32 mouse cellular contexts compared by ENCODE assay signal in genomic region chr7:4712594-4712993, GRCm38 (mm10). TPM values are rescaled to one million over a fixed set of nuclear protein-coding genes. Genes with fewer than 3 reads are reported as not detected.
DNase-seq lines count a peak whose midpoint lies in the region; ATAC-seq and TF ChIP-seq lines count a peak whose summit lies in the region.
"Had no signal": no experiment of that assay in that cellular context is flagged by ENCODE, and none has a peak within 500 bp of the region (broad histone marks: within the 10 kb centered on the region; RNA-seq: fewer than 3 reads in every experiment).

No protein-coding gene starts in this region.

- H3K9me3 ChIP-seq in heart, postnatal 0 days (replicated peaks; ENCODE audit: control insufficient read depth, low read length): no peaks in the 10 kb centered on the region
- H3K9me3 ChIP-seq in heart, embryonic 11.5 days (replicated peaks; ENCODE audit: control insufficient read depth, low read length): no peaks in the 10 kb centered on the region
- no peaks in the 10 kb centered on the region for H3K9me3 ChIP-seq in liver, postnatal 0 days (ENCODE audit: low read length)
- H3K9me3 ChIP-seq in liver, embryonic 11.5 days (ENCODE audit: control insufficient read depth, low read length): no peaks in the 10 kb centered on the region
- H3K9me3 ChIP-seq in intestine, postnatal 0 days (ENCODE audit: control insufficient read depth): no peaks in the 10 kb centered on the region
- H3K9me3 ChIP-seq: embryonic facial prominence, embryonic 12.5 days; forebrain, embryonic 15.5 days; G1E; heart, embryonic 13.5 days; kidney, embryonic 15.5 days; limb, embryonic 10.5 days; limb, embryonic 15.5 days; midbrain, embryonic 15.5 days; neural tube, embryonic 12.5 days had no signal

- H3K27me3 ChIP-seq in heart, postnatal 0 days (ENCODE audit: control insufficient read depth, insufficient read depth, low read length): no peaks in the 10 kb centered on the region
- H3K27me3 ChIP-seq in heart, embryonic 11.5 days (ENCODE audit: control insufficient read depth, insufficient read depth, low read length): no peaks in the 10 kb centered on the region
- no peaks in the 10 kb centered on the region for H3K27me3 ChIP-seq in liver, postnatal 0 days (ENCODE audit: insufficient read depth, low read length)
- no peaks in the 10 kb centered on the region for H3K27me3 ChIP-seq in liver, embryonic 11.5 days (replicated peaks; ENCODE audit: control insufficient read depth, insufficient read depth, low read length)
- H3K27me3 ChIP-seq in intestine, postnatal 0 days (replicated peaks; ENCODE audit: control insufficient read depth, insufficient read depth, low read length): no peaks in the 10 kb centered on the region
- H3K27me3 ChIP-seq: embryonic facial prominence, embryonic 12.5 days; forebrain, embryonic 15.5 days; heart, embryonic 13.5 days; kidney, embryonic 15.5 days; limb, embryonic 15.5 days; midbrain, embryonic 15.5 days; neural tube, embryonic 12.5 days; Patski had no signal

- no peaks in the 10 kb centered on the region for H3K36me3 ChIP-seq in heart, postnatal 0 days (replicated peaks; ENCODE audit: control insufficient read depth, insufficient read depth, low read length)
- H3K36me3 ChIP-seq in heart, embryonic 11.5 days (ENCODE audit: control insufficient read depth, insufficient read depth, low read length): peaks cover 21% of the 10 kb centered on the region
- no peaks in the 10 kb centered on the region for H3K36me3 ChIP-seq in liver, postnatal 0 days (replicated peaks; ENCODE audit: insufficient read depth, low read length)
- H3K36me3 ChIP-seq in liver, embryonic 11.5 days (ENCODE audit: control insufficient read depth, insufficient read depth, low read length): peaks cover 8% of the 10 kb centered on the region; the same call in 1 of the 2 replicates
- H3K36me3 ChIP-seq in intestine, postnatal 0 days (ENCODE audit: control insufficient read depth, insufficient read depth): peaks cover 41% of the 10 kb centered on the region
- H3K36me3 ChIP-seq: G1E had no signal

- no peak overlapping the region for H3K27ac ChIP-seq in heart, postnatal 0 days (ENCODE audit: low read depth)
- H3K27ac ChIP-seq in heart, embryonic 11.5 days (ENCODE audit: low read depth, low read length): no peak overlapping the region
- no peak overlapping the region for H3K27ac ChIP-seq in liver, postnatal 0 days (ENCODE audit: low read depth)
- no peak overlapping the region for H3K27ac ChIP-seq in liver, embryonic 11.5 days (ENCODE audit: low read depth, low read length)
- no peak overlapping the region for H3K27ac ChIP-seq in intestine, postnatal 0 days (ENCODE audit: low read depth, low read length)
- H3K27ac ChIP-seq: embryonic facial prominence, embryonic 12.5 days; forebrain, embryonic 15.5 days; gastrocnemius, adult 2 months; heart, embryonic 13.5 days; kidney, embryonic 15.5 days; limb, embryonic 10.5 days; limb, embryonic 15.5 days; macrophage; midbrain, embryonic 15.5 days; neural tube, embryonic 12.5 days had no signal

- DNase-seq in heart, postnatal 0 days (ENCODE audit: low spot score): no peak
- DNase-seq in liver, postnatal 0 days: no peak
- DNase-seq in liver, embryonic 11.5 days (ENCODE audit: low spot score): no peak
- DNase-seq in MN1 (ENCODE audit: low spot score): peak; percentile 20
- DNase-seq: cerebellum, adult 9-10 months; cerebellum, postnatal 36 days; embryo, embryonic 11 days; gastrocnemius, adult 2 months; gastrocnemius, postnatal 36 days; heart, adult 18-20 months; kidney, postnatal 36 days; layer of hippocampus, postnatal 36 days; right cerebral cortex, postnatal 4 days; thymus, adult 2 months; thymus, postnatal 36 days had no signal

- ATAC-seq in heart, postnatal 0 days (ENCODE audit: insufficient read depth, low read depth): no peak
- no peak for ATAC-seq in heart, embryonic 11.5 days (replicated peaks; ENCODE audit: insufficient number of reproducible peaks, low FRiP score, low TSS enrichment)
- no peak for ATAC-seq in liver, postnatal 0 days
- no peak for ATAC-seq in liver, embryonic 11.5 days (replicated peaks; ENCODE audit: low FRiP score)
- no peak for ATAC-seq in intestine, postnatal 0 days
- ATAC-seq in megakaryocyte-erythroid progenitor cell, adult 5-6 weeks (replicated peaks; ENCODE audit: low FRiP score, low TSS enrichment, poor library complexity, severe bottlenecking): no peak
- ATAC-seq: forebrain, embryonic 15.5 days; hindbrain, embryonic 16.5 days; midbrain, embryonic 15.5 days; Patski had no signal

- peak; percentile 5; the same call in 1 of the 2 replicates for TF ChIP-seq CTCF in heart, postnatal 0 days (IDR thresholded peaks at IDR 0.05; ENCODE audit: low read depth)
- peak; percentile 55 for TF ChIP-seq CTCF in liver, postnatal 0 days (IDR thresholded peaks at IDR 0.05; ENCODE audit: low read depth)
- peak; percentile 66 for TF ChIP-seq CTCF in intestine, postnatal 0 days (IDR thresholded peaks at IDR 0.05; ENCODE audit: low read depth)

- no peak overlapping the region for H3K4me3 ChIP-seq in heart, postnatal 0 days (ENCODE audit: low read depth, low read length)
- H3K4me3 ChIP-seq in heart, embryonic 11.5 days (ENCODE audit: low read depth, low read length): no peak overlapping the region
- no peak overlapping the region for H3K4me3 ChIP-seq in liver, postnatal 0 days (ENCODE audit: low read depth, low read length)
- no peak overlapping the region for H3K4me3 ChIP-seq in liver, embryonic 11.5 days (ENCODE audit: low read depth, low read length)
- no peak overlapping the region for H3K4me3 ChIP-seq in intestine, postnatal 0 days (ENCODE audit: low read depth, low read length)
- H3K4me3 ChIP-seq: embryonic facial prominence, embryonic 12.5 days; forebrain, embryonic 15.5 days; gastrocnemius, adult 2 months; heart, embryonic 13.5 days; kidney, embryonic 15.5 days; limb, embryonic 10.5 days; limb, embryonic 15.5 days; midbrain, embryonic 15.5 days; myocyte; neural tube, embryonic 12.5 days had no signal

- no peak for TF ChIP-seq EP300 in heart, postnatal 0 days (IDR thresholded peaks at IDR 0.05; ENCODE audit: low read depth)
- TF ChIP-seq EP300 in liver, postnatal 0 days (IDR thresholded peaks at IDR 0.05; ENCODE audit: low read depth): no peak

- no peak overlapping the region for H3K9ac ChIP-seq in heart, postnatal 0 days (replicated peaks; ENCODE audit: low read depth, low read length)
- no peak overlapping the region for H3K9ac ChIP-seq in heart, embryonic 11.5 days (ENCODE audit: low read depth, low read length)
- no peak overlapping the region for H3K9ac ChIP-seq in liver, postnatal 0 days (replicated peaks)
- H3K9ac ChIP-seq in liver, embryonic 11.5 days (ENCODE audit: low read depth, low read length): no peak overlapping the region
- no peak overlapping the region for H3K9ac ChIP-seq in intestine, postnatal 0 days (ENCODE audit: low read depth, low read length)
- H3K9ac ChIP-seq: embryonic facial prominence, embryonic 12.5 days; forebrain, embryonic 15.5 days; heart, embryonic 13.5 days; kidney, embryonic 15.5 days; limb, embryonic 15.5 days; midbrain, embryonic 15.5 days; neural tube, embryonic 12.5 days had no signal

- 60% methylated on average over 3 of the region's 3 CpGs for WGBS in heart, postnatal 0 days
- WGBS in heart, embryonic 11.5 days (ENCODE audit: insufficient replicate concordance): 74% methylated on average over 3 of the region's 3 CpGs
- 64% methylated on average over 3 of the region's 3 CpGs for WGBS in liver, postnatal 0 days (ENCODE audit: insufficient replicate concordance)
- WGBS in liver, embryonic 11.5 days: 73% methylated on average over 3 of the region's 3 CpGs
- 84% methylated on average over 3 of the region's 3 CpGs for WGBS in intestine, postnatal 0 days

- no peak overlapping the region for H3K4me2 ChIP-seq in heart, postnatal 0 days (ENCODE audit: low read depth, low read length)
- no peak overlapping the region for H3K4me2 ChIP-seq in heart, embryonic 11.5 days
- no peak overlapping the region for H3K4me2 ChIP-seq in liver, postnatal 0 days (ENCODE audit: low read depth, low read length)
- no peak overlapping the region for H3K4me2 ChIP-seq in liver, embryonic 11.5 days
- H3K4me2 ChIP-seq in intestine, postnatal 0 days (replicated peaks; ENCODE audit: low read depth): no peak overlapping the region
- H3K4me2 ChIP-seq: embryonic facial prominence, embryonic 12.5 days; forebrain, embryonic 15.5 days; heart, embryonic 13.5 days; kidney, embryonic 15.5 days; limb, embryonic 15.5 days; midbrain, embryonic 15.5 days; neural tube, embryonic 12.5 days had no signal

- no peaks in the 10 kb centered on the region for H3K4me1 ChIP-seq in heart, postnatal 0 days (ENCODE audit: control insufficient read depth, insufficient read depth)
- no peaks in the 10 kb centered on the region for H3K4me1 ChIP-seq in heart, embryonic 11.5 days (ENCODE audit: control insufficient read depth, insufficient read depth, low read length)
- no peaks in the 10 kb centered on the region for H3K4me1 ChIP-seq in liver, postnatal 0 days (ENCODE audit: insufficient read depth)
- H3K4me1 ChIP-seq in liver, embryonic 11.5 days (replicated peaks; ENCODE audit: control insufficient read depth, insufficient read depth, low read length): no peaks in the 10 kb centered on the region
- no peaks in the 10 kb centered on the region for H3K4me1 ChIP-seq in intestine, postnatal 0 days (replicated peaks; ENCODE audit: control insufficient read depth, insufficient read depth, low read length)
- H3K4me1 ChIP-seq: embryonic facial prominence, embryonic 12.5 days; forebrain, embryonic 15.5 days; heart, embryonic 13.5 days; limb, embryonic 10.5 days; limb, embryonic 15.5 days; midbrain, embryonic 15.5 days; neural tube, embryonic 12.5 days had no signal

RNA-seq across cellular contexts. Expression of gene Tmem150b, which starts 12.5 kb away (rescaled TPM):
- 0.23 TPM in 1 of 2 replicates, not detected in the other for total RNA-seq in heart, postnatal 0 days (2014; rRNA removed; ENCODE audit: low replicate concordance)
- not detected in 2 replicates for polyA plus RNA-seq in heart, postnatal 0 days (2015; fragmentation: Nextera tagmentation; extraction: Ambion mirVana)
- not detected in 2 replicates for polyA plus RNA-seq in heart, embryonic 11.5 days (2014; fragmentation: Nextera tagmentation; extraction: Ambion mirVana)
- 0.29 and 0.34 TPM in 2 replicates for polyA plus RNA-seq in liver, postnatal 0 days (2015; fragmentation: Nextera tagmentation; extraction: Ambion mirVana)
- 0.16 TPM in 1 of 2 replicates, not detected in the other for polyA plus RNA-seq in liver, embryonic 11.5 days (2014; fragmentation: Nextera tagmentation; extraction: Ambion mirVana)
- 20.7 and 21.5 TPM in 2 replicates for polyA plus RNA-seq in intestine, postnatal 0 days (2015; fragmentation: Nextera tagmentation; extraction: Ambion mirVana)
- not detected in 2 replicates for total RNA-seq in megakaryocyte-erythroid progenitor cell, adult 5-6 weeks (2014; fragmentation: Nextera tagmentation)
- total RNA-seq in megakaryocyte-erythroid progenitor cell, adult 5-6 weeks (2017): 0.33 and 1.1 TPM in 2 replicates
- total RNA-seq: gastrocnemius, postnatal 36 days; left cerebral cortex, postnatal 10 days had no signal

RNA-seq across cellular contexts. Expression of gene Brsk1, which starts 22.2 kb away (rescaled TPM):
- 7.1 and 10.9 TPM in 2 replicates for total RNA-seq in heart, postnatal 0 days (2014; rRNA removed; ENCODE audit: low replicate concordance)
- polyA plus RNA-seq in heart, postnatal 0 days (2015; fragmentation: Nextera tagmentation; extraction: Ambion mirVana): 0.22 and 0.36 TPM in 2 replicates
- polyA plus RNA-seq in heart, embryonic 11.5 days (2014; fragmentation: Nextera tagmentation; extraction: Ambion mirVana): 1.7 TPM in 2 replicates
- polyA plus RNA-seq in liver, postnatal 0 days (2015; fragmentation: Nextera tagmentation; extraction: Ambion mirVana): not detected in 2 replicates
- polyA plus RNA-seq in liver, embryonic 11.5 days (2014; fragmentation: Nextera tagmentation; extraction: Ambion mirVana): 0.66 and 1.0 TPM in 2 replicates
- 0.89 and 0.98 TPM in 2 replicates for polyA plus RNA-seq in intestine, postnatal 0 days (2015; fragmentation: Nextera tagmentation; extraction: Ambion mirVana)
- not detected in 2 replicates for total RNA-seq in megakaryocyte-erythroid progenitor cell, adult 5-6 weeks (2014; fragmentation: Nextera tagmentation)
- not detected in 2 replicates for total RNA-seq in megakaryocyte-erythroid progenitor cell, adult 5-6 weeks (2017)
- polyA plus RNA-seq: G1E, macrophage had no signal

RNA-seq across cellular contexts. Expression of gene Kmt5c, which starts 27.3 kb away (rescaled TPM):
- total RNA-seq in heart, postnatal 0 days (2014; rRNA removed; ENCODE audit: low replicate concordance): 59.1 and 62.9 TPM in 2 replicates
- polyA plus RNA-seq in heart, postnatal 0 days (2015; fragmentation: Nextera tagmentation; extraction: Ambion mirVana): 38.3 and 42.9 TPM in 2 replicates
- polyA plus RNA-seq in heart, embryonic 11.5 days (2014; fragmentation: Nextera tagmentation; extraction: Ambion mirVana): 58.6 and 63.5 TPM in 2 replicates
- 25.9 and 33.6 TPM in 2 replicates for polyA plus RNA-seq in liver, postnatal 0 days (2015; fragmentation: Nextera tagmentation; extraction: Ambion mirVana)
- polyA plus RNA-seq in liver, embryonic 11.5 days (2014; fragmentation: Nextera tagmentation; extraction: Ambion mirVana): 88.8 and 97.1 TPM in 2 replicates
- 35.8 and 40.2 TPM in 2 replicates for polyA plus RNA-seq in intestine, postnatal 0 days (2015; fragmentation: Nextera tagmentation; extraction: Ambion mirVana)
- 75.8 and 96.3 TPM in 2 replicates for total RNA-seq in megakaryocyte-erythroid progenitor cell, adult 5-6 weeks (2014; fragmentation: Nextera tagmentation)
- 25.6 and 52.4 TPM in 2 replicates for total RNA-seq in megakaryocyte-erythroid progenitor cell, adult 5-6 weeks (2017)

RNA-seq across cellular contexts. Expression of gene Hspbp1, which starts 27.7 kb away (rescaled TPM):
- 138 and 156 TPM in 2 replicates for total RNA-seq in heart, postnatal 0 days (2014; rRNA removed; ENCODE audit: low replicate concordance)
- 69.8 and 72.9 TPM in 2 replicates for polyA plus RNA-seq in heart, postnatal 0 days (2015; fragmentation: Nextera tagmentation; extraction: Ambion mirVana)
- polyA plus RNA-seq in heart, embryonic 11.5 days (2014; fragmentation: Nextera tagmentation; extraction: Ambion mirVana): 81.5 and 83.7 TPM in 2 replicates
- 27.6 and 33.1 TPM in 2 replicates for polyA plus RNA-seq in liver, postnatal 0 days (2015; fragmentation: Nextera tagmentation; extraction: Ambion mirVana)
- 132 and 137 TPM in 2 replicates for polyA plus RNA-seq in liver, embryonic 11.5 days (2014; fragmentation: Nextera tagmentation; extraction: Ambion mirVana)
- 43.3 and 45.6 TPM in 2 replicates for polyA plus RNA-seq in intestine, postnatal 0 days (2015; fragmentation: Nextera tagmentation; extraction: Ambion mirVana)
- total RNA-seq in megakaryocyte-erythroid progenitor cell, adult 5-6 weeks (2014; fragmentation: Nextera tagmentation): 69.0 and 77.0 TPM in 2 replicates
- 44.9 and 47.4 TPM in 2 replicates for total RNA-seq in megakaryocyte-erythroid progenitor cell, adult 5-6 weeks (2017)

RNA-seq across cellular contexts. Expression of gene Cox6b2, which starts 40.3 kb away (rescaled TPM):
- total RNA-seq in heart, postnatal 0 days (2014; rRNA removed; ENCODE audit: low replicate concordance): 20.8 TPM in 1 of 2 replicates, not detected in the other
- 27.1 and 27.8 TPM in 2 replicates for polyA plus RNA-seq in heart, postnatal 0 days (2015; fragmentation: Nextera tagmentation; extraction: Ambion mirVana)
- polyA plus RNA-seq in heart, embryonic 11.5 days (2014; fragmentation: Nextera tagmentation; extraction: Ambion mirVana): 32.9 and 42.4 TPM in 2 replicates
- 63.8 and 68.7 TPM in 2 replicates for polyA plus RNA-seq in liver, postnatal 0 days (2015; fragmentation: Nextera tagmentation; extraction: Ambion mirVana)
- 111 and 116 TPM in 2 replicates for polyA plus RNA-seq in liver, embryonic 11.5 days (2014; fragmentation: Nextera tagmentation; extraction: Ambion mirVana)
- 48.5 and 48.8 TPM in 2 replicates for polyA plus RNA-seq in intestine, postnatal 0 days (2015; fragmentation: Nextera tagmentation; extraction: Ambion mirVana)
- 279 and 377 TPM in 2 replicates for total RNA-seq in megakaryocyte-erythroid progenitor cell, adult 5-6 weeks (2014; fragmentation: Nextera tagmentation)
- 151 and 283 TPM in 2 replicates for total RNA-seq in megakaryocyte-erythroid progenitor cell, adult 5-6 weeks (2017)
- polyA plus RNA-seq: macrophage, Patski had no signal

Comparison
In these comparisons a context has a peak if more than half of its experiments do, and no peak if none do; other contexts are left out.
1. CTCF ChIP-seq: peak in every context shown above with its lines; median percentile 66 in intestine, postnatal 0 days; 55 in liver, postnatal 0 days; 5 in heart, postnatal 0 days.
2. RNA of gene Tmem150b, which starts 12.5 kb away (polyA plus RNA-seq): 20.7 to 21.5 TPM in intestine, postnatal 0 days; 0.29 to 0.34 TPM in liver, postnatal 0 days, not detected in heart, embryonic 11.5 days, 0.16 TPM in liver, embryonic 11.5 days and not detected in heart, postnatal 0 days; every median in the first group is over 10 times any median in the second.